Mouse (Mus musculus) forebrain, embryonic 14.5 days (tissue): ENCODE data around the gene 9130409I23Rik. TPM values are rescaled to one million over a fixed set of nuclear protein-coding genes. Genes with fewer than 3 reads are reported as not detected.

Experiments
- ATAC-seq: fragments of 200-750 bp; cut with Nextera tagmentation; 2 replicates; pipeline ENCODE4 v1.8.0; 2017; ENCODE audit warnings: mild to moderate bottlenecking, moderate library complexity
- DNase-seq: peaks from one replicate; pipeline ENCODE4 v3.0.0-alpha.2; 2015; ENCODE audit warnings: low spot score
- H3K27ac ChIP-seq: fragments of 300-500 bp; sonication (generic); 2 replicates; pipeline ENCODE4 v1.5.1; 2014; ENCODE audit warnings: low read depth, mild to moderate bottlenecking, control low read depth, low read length, moderate library complexity
- H3K27me3 ChIP-seq: fragments of 300-500 bp; sonication (generic); replicated peaks from 2 replicates; pipeline ENCODE4 v1.6.1; 2014; ENCODE audit warnings: low read length, control low read depth, mixed read lengths; ENCODE audit not compliant: control insufficient read depth, insufficient read depth
- H3K36me3 ChIP-seq: fragments of 300-500 bp; sonication (generic); 2 replicates; pipeline ENCODE4 v1.6.1; 2014; ENCODE audit warnings: low read length, control low read depth; ENCODE audit not compliant: control insufficient read depth, insufficient read depth
- H3K4me1 ChIP-seq: fragments of 300-500 bp; sonication (generic); 2 replicates; pipeline ENCODE4 v1.6.1; 2014; ENCODE audit warnings: antibody characterized with exemption, low read length, control low read depth; ENCODE audit not compliant: control insufficient read depth, insufficient read depth
- H3K4me2 ChIP-seq: fragments of 300-500 bp; sonication (generic); 2 replicates; pipeline ENCODE4 v1.6.1; 2014; ENCODE audit warnings: mild to moderate bottlenecking, control low read depth, low read length
- H3K4me3 ChIP-seq: fragments of 300-500 bp; sonication (generic); 2 replicates; pipeline ENCODE4 v1.5.1; 2014; ENCODE audit warnings: low read depth, low read length, control low read depth
- H3K9ac ChIP-seq: fragments of 300-500 bp; sonication (generic); 2 replicates; pipeline ENCODE4 v1.6.1; 2014; ENCODE audit warnings: mild to moderate bottlenecking, low read length, control low read depth, moderate library complexity
- H3K9me3 ChIP-seq: fragments of 300-500 bp; sonication (generic); replicated peaks from 2 replicates; pipeline ENCODE4 v1.6.1; 2016; ENCODE audit warnings: low read length, control low read depth, mixed read lengths; ENCODE audit not compliant: control insufficient read depth
- WGBS: fragments of 180-500 bp; shearing (Covaris S2); extraction: QIAGEN DNeasy Blood & Tissue Kit; methylation state at CpG from one replicate; pipeline ENCODE4 v1.1.7; 2014; 5-methylcytosine and 5-hydroxymethylcytosine counted together
- polyA plus RNA-seq: library from polyadenylated mRNA; unstranded; fragments of >200 nt; fragmentation: Nextera tagmentation; extraction: Ambion mirVana; gene quantifications from 2 replicates; pipeline ENCODE4 v1.2.1, GENCODE M21; 2014

The 9130409I23Rik gene
- polyA plus RNA-seq, 1 experiment from 2014 or later: not detected

DNA sequence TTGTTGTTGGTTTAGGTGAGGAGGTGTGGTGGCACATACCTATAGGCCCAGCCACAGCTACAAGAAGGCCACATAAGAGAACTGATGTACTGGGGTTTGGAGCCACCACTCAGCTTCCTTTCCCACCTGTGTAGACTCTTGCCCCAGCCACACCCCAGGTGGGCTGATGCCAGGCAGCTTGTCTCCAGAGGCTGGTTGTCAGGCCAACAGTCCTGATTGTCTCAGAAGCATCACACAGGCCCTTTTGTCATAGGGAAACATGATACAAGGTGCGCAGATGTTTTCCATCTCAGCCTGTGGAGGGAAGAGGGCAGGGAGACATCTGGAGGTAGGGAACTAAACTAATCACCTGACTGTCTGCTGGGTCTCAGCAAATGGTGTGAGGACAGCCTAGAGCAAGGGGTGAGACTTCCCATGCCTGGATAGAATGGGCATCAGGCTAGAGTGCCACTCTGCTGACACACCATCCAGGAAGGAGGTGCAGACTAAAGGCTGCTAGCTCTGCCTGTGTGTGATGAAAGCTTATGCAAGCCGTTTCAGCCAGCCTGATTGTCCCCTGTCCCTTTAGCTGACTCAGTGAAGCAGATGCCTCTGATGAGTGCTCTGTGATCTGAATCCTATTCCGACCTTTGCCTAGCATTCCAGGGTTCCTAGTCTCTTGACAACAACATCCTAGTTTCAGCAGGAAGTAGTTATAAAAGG is 10.9 kb downstream of the 9130409I23Rik start:
- WGBS: 85% methylated on average over 3 of the region's 3 CpGs
- Histone ChIP-seq H3K4me2 (no peak overlapping the region), H3K9ac (no peak overlapping the region), H3K36me3 (no peaks in the 10 kb centered on the region), H3K4me1 (no peaks in the 10 kb centered on the region), H3K27ac (no peak overlapping the region), H3K9me3 (no peaks in the 10 kb centered on the region), H3K27me3 (no peaks in the 10 kb centered on the region), H3K4me3 (no peak overlapping the region)
- DNase-seq: no peak
- no peak for ATAC-seq

DNA sequence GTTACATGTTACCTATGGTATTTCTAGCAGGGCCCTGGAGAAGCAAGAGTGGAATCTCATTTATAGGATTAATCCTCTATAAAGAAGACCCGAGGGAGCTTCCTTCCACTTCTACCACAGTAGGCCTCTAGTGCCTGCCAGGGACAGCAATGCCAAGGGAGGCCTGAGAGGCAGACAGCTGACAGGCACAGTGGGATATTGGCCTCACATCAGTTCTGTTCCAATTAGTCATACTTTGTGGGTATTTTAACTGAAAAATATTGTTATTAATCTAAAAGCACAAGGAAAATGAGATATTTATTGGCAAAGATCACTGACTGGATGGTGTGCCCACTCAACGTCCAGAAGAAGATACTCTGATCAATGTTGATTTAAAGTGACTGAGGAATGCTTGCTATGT is 13.0 kb downstream of the 9130409I23Rik start:
- no peak overlapping the region for H3K27ac ChIP-seq
- 74% methylated on average over 2 of the region's 2 CpGs for WGBS

DNA sequence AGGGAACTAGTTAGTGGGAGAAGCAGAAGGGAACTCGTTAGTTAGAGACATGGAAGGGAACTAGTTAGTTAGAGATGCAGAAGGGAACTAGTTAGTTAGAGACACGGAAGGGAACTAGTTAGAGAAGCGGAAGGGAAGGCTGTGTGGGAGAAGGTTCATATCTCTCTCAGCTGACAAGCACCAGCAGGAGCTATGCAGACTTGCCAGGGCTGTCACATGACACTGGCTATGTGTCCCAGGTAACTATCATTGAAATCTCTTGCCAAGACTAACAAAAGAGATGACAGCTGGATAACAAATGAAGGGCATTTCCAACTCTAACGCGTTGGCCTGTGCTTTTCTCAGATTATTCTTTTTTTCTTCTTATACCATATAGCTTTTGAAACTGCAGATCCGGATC is 13.6 kb downstream of the 9130409I23Rik start:
- ATAC-seq (no peak), DNase-seq (no peak)
- Histone ChIP-seq H3K4me1 (no peaks in the 10 kb centered on the region), H3K4me3 (no peak overlapping the region), H3K9ac (no peak overlapping the region), H3K27me3 (no peaks in the 10 kb centered on the region), H3K9me3 (no peaks in the 10 kb centered on the region), H3K27ac (no peak overlapping the region), H3K36me3 (no peaks in the 10 kb centered on the region), H3K4me2 (no peak overlapping the region)
- 86% methylated on average over 6 of the region's 6 CpGs for WGBS

More for the DNA sequence above, 13.0 kb downstream of the 9130409I23Rik start:
- Histone ChIP-seq H3K36me3 (no peaks in the 10 kb centered on the region), H3K9ac (no peak overlapping the region), H3K9me3 (no peaks in the 10 kb centered on the region), H3K4me1 (no peaks in the 10 kb centered on the region), H3K4me2 (no peak overlapping the region), H3K4me3 (no peak overlapping the region), H3K27me3 (no peaks in the 10 kb centered on the region)
- ATAC-seq: no peak
- no peak for DNase-seq

DNA sequence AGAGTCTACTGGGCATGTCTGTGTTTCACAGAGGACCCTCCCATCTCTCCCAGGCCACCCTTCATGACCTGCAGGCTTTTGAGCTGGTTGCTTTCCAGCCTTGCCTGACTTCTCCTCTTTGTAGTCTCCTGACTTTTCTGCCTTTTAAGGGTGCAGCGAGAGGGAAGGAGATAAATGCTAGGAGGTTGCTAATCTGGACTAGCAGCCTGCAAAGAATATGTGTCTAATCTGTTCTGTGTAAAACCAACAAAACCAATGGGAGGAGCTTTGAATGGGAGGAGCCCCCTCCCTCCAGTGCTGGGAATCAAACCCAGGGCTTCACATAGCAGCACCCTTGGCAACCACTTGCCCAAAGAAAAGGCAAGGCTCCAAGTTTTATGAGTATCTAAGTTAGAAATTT is 17.3 kb downstream of the 9130409I23Rik start:
- H3K4me1 ChIP-seq: no peaks in the 10 kb centered on the region
- H3K36me3 ChIP-seq: no peaks in the 10 kb centered on the region
- 74% methylated on average over 1 of the region's 1 CpGs for WGBS
- no peak overlapping the region for H3K27ac ChIP-seq
- H3K9me3 ChIP-seq: no peaks in the 10 kb centered on the region
- ATAC-seq: no peak
- no peaks in the 10 kb centered on the region for H3K27me3 ChIP-seq
- DNase-seq: no peak
- no peak overlapping the region for H3K4me2 ChIP-seq
- no peak overlapping the region for H3K9ac ChIP-seq
- no peak overlapping the region for H3K4me3 ChIP-seq

DNA sequence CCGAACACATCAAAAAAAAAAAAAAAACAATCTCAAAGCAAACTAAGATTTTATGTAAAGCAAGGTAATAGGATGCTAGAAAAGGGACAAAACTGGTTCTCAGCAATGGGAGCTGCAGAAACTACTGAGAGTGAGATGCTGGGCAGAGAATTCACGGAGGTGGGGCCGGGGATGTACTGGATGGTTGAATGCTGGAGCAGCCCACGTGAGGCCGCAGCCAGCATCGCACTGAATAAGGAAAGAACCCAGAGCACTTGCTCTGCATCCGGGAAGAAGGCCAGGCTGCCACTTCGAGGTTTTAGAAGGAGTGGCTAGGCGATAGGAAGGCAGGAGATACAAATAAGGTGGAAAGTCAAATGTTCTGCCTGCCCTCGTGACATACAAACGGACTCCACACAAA is 18.6 kb downstream of the 9130409I23Rik start:
- 72% methylated on average over 11 of the region's 11 CpGs for WGBS
- no peaks in the 10 kb centered on the region for H3K36me3 ChIP-seq

DNA sequence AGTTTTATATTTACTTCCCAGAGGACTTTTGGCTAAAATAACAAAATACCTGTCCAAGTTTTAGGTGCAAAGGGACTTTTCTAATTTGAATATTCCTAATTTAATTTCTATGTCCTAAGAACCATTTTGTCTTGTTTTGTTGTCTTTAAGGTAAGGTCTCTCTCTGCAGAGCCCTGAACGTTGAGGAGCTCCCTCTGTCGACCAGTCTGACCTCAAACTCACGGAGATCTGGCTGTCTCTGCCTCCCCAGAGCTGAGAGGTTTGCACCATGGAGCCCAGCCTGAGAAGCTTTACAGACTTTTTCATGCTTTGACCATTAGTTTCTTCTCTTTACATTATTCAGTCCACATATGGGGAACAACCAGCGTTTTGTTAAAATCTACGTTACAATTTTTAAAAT is 22.0 kb downstream of the 9130409I23Rik start:
- Histone ChIP-seq H3K9me3 (no peaks in the 10 kb centered on the region), H3K36me3 (no peaks in the 10 kb centered on the region), H3K4me2 (no peak overlapping the region), H3K4me1 (no peaks in the 10 kb centered on the region), H3K27me3 (no peaks in the 10 kb centered on the region), H3K27ac (no peak overlapping the region), H3K4me3 (no peak overlapping the region), H3K9ac (no peak overlapping the region)
- WGBS: 47% methylated on average over 5 of the region's 5 CpGs
- no peak for DNase-seq
- ATAC-seq: no peak

More for the DNA sequence above, 18.6 kb downstream of the 9130409I23Rik start:
- Histone ChIP-seq H3K27ac (no peak overlapping the region), H3K9me3 (no peaks in the 10 kb centered on the region), H3K27me3 (no peaks in the 10 kb centered on the region), H3K4me3 (no peak overlapping the region), H3K9ac (no peak overlapping the region), H3K4me1 (no peaks in the 10 kb centered on the region), H3K4me2 (no peak overlapping the region)
- ATAC-seq (no peak), DNase-seq (no peak)

DNA sequence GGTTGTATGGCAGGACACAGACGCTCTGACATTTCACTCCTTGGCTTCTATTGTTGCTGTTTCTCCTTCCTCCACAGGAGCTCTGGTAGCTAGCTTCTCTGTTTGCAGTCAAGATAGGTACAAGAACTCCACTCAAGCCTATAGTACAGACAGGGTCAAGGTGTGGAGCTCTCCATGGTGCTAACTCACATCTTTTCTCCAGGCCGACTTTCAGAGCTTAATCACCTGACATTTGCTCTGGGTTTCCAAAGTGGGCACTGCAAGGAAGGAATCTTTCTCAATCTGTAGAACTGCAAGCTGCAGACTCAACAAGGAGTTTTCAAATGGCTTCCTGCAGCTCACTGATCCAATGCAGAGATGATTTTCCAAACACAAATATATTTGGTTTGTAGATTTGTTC is 33.0 kb downstream of the 9130409I23Rik start:
- Histone ChIP-seq H3K36me3 (no peaks in the 10 kb centered on the region), H3K9ac (no peak overlapping the region), H3K27me3 (no peaks in the 10 kb centered on the region), H3K4me1 (no peaks in the 10 kb centered on the region), H3K9me3 (no peaks in the 10 kb centered on the region), H3K4me3 (no peak overlapping the region), H3K27ac (no peak overlapping the region), H3K4me2 (no peak overlapping the region)
- 58% methylated on average over 2 of the region's 2 CpGs for WGBS
- DNase-seq (no peak), ATAC-seq (no peak)

DNA sequence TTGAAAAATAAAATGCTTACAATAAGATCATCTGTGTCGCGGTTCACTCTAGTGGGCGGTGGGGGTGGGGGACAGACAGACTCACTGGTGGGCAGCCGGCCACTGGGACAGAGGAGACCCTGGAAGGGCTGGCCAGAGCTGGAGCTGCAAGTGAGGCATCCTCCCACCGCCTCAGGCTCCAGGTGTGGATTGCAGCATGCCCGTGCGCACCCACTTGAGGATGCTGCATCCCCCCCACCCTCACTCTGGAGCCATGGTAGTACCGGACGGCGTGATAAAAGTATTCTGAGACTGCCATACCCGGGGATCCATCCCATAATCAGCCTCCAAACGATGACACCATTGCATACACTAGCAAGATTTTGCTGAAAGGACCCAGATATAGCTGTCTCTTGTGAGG is 39.0 kb downstream of the 9130409I23Rik start:
- Histone ChIP-seq H3K9me3 (no peaks in the 10 kb centered on the region), H3K4me1 (no peaks in the 10 kb centered on the region), H3K9ac (no peak overlapping the region), H3K27me3 (no peaks in the 10 kb centered on the region), H3K27ac (no peak overlapping the region), H3K4me3 (no peak overlapping the region), H3K4me2 (no peak overlapping the region), H3K36me3 (peaks cover 43% of the 10 kb centered on the region)
- WGBS: 76% methylated on average over 12 of the region's 12 CpGs
- no peak for DNase-seq
- ATAC-seq: no peak
